Mouse (Mus musculus) midbrain, postnatal 0 days (tissue): ENCODE measurements around the gene Ccdc81. TPM values are rescaled to one million over a fixed set of nuclear protein-coding genes. Genes with fewer than 3 reads are reported as not detected.

Experiments used
- ATAC-seq: fragments of 200-750 bp; cut with Nextera tagmentation; 2 replicates; pipeline ENCODE4 v1.8.0; 2017; ENCODE audit warnings: moderate number of reproducible peaks, mild to moderate bottlenecking, moderate TSS enrichment, moderate library complexity; ENCODE audit not compliant: low FRiP score
- DNase-seq: peaks from one replicate; pipeline ENCODE4 v3.0.0-alpha.2; 2015; ENCODE audit warnings: low spot score
- H3K27ac ChIP-seq: fragments of 300-500 bp; sonication (generic); 2 replicates; pipeline ENCODE4 v1.5.1; 2014; ENCODE audit warnings: low read depth, mild to moderate bottlenecking, low read length, mixed read lengths
- H3K27me3 ChIP-seq: fragments of 300-500 bp; sonication (generic); 2 replicates; pipeline ENCODE4 v1.6.1; 2014; ENCODE audit warnings: low read length, control low read depth, mixed read lengths; ENCODE audit not compliant: insufficient read depth
- H3K36me3 ChIP-seq: fragments of 300-500 bp; sonication (generic); 2 replicates; pipeline ENCODE4 v1.6.1; 2014; ENCODE audit warnings: low read length, control low read depth, mixed read lengths; ENCODE audit not compliant: insufficient read depth
- H3K4me1 ChIP-seq: fragments of 300-500 bp; sonication (generic); 2 replicates; pipeline ENCODE4 v1.6.1; 2014; ENCODE audit warnings: mild to moderate bottlenecking, control low read depth, antibody characterized with exemption, low read length, mixed read lengths; ENCODE audit not compliant: insufficient read depth
- H3K4me2 ChIP-seq: fragments of 300-500 bp; sonication (generic); 2 replicates; pipeline ENCODE4 v1.6.1; 2014; ENCODE audit warnings: low read depth, mild to moderate bottlenecking, low read length, mixed read lengths; ENCODE audit not compliant: poor library complexity, severe bottlenecking
- H3K4me3 ChIP-seq: fragments of 300-500 bp; sonication (generic); 2 replicates; pipeline ENCODE4 v1.5.1; 2014; ENCODE audit warnings: low read depth, mild to moderate bottlenecking, low read length, moderate library complexity
- H3K9ac ChIP-seq: fragments of 300-500 bp; sonication (generic); replicated peaks from 2 replicates; pipeline ENCODE4 v1.6.1; 2014; ENCODE audit warnings: mild to moderate bottlenecking, low read length, moderate library complexity, mixed read lengths; ENCODE audit not compliant: poor library complexity, severe bottlenecking
- H3K9me3 ChIP-seq: fragments of 300-500 bp; sonication (generic); 2 replicates; pipeline ENCODE4 v1.6.1; 2016; ENCODE audit warnings: low read length, control low read depth
- CTCF ChIP-seq: IDR thresholded peaks from 2 replicates; pipeline ENCODE4 v1.5.1; 2016; ENCODE audit warnings: antibody characterized with exemption, mild to moderate bottlenecking
- WGBS: fragments of 180-500 bp; shearing (Covaris S2); extraction: QIAGEN DNeasy Blood & Tissue Kit; methylation state at CpG from one replicate; pipeline ENCODE4 v1.1.7; 2014; 5-methylcytosine and 5-hydroxymethylcytosine counted together
- polyA plus RNA-seq: library from polyadenylated mRNA; unstranded; fragments of >200 nt; fragmentation: Nextera tagmentation; extraction: Ambion mirVana; gene quantifications from 2 replicates; pipeline ENCODE4 v1.2.1, GENCODE M21; 2015
- total RNA-seq: library from RNA; depleted of rRNA; stranded (reverse); fragments of >200 nt; gene quantifications from 2 replicates; pipeline ENCODE4 v1.2.3, GENCODE M21; 2014

The Ccdc81 gene
- total and polyA plus RNA-seq, 2 experiments from 2014 or later: 1.3 to 1.4 TPM

DNA sequence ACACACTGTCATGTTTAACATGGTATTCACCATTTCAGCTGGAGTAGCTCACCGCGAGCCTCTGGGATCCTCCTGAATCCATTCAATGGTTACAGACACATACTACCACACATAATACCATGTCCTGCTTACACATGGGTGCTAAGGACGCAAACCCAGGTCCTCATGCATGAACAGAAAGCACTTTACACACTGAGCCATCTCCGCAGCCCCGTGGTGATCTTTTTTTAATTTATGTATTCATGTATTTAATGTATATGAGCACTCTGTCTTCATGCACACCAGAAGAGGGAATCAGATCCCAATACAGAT is 61.1 kb downstream of the Ccdc81 start:
- Histone ChIP-seq H3K4me3 (no peak overlapping the region), H3K27me3 (no peaks in the 10 kb centered on the region), H3K36me3 (no peaks in the 10 kb centered on the region), H3K4me2 (no peak overlapping the region), H3K9ac (no peak overlapping the region), H3K4me1 (no peaks in the 10 kb centered on the region), H3K27ac (no peak overlapping the region), H3K9me3 (no peaks in the 10 kb centered on the region)
- TF ChIP-seq CTCF: no peak
- no peak for ATAC-seq
- no peak for DNase-seq
- WGBS: 91% methylated on average over 5 of the region's 5 CpGs

DNA sequence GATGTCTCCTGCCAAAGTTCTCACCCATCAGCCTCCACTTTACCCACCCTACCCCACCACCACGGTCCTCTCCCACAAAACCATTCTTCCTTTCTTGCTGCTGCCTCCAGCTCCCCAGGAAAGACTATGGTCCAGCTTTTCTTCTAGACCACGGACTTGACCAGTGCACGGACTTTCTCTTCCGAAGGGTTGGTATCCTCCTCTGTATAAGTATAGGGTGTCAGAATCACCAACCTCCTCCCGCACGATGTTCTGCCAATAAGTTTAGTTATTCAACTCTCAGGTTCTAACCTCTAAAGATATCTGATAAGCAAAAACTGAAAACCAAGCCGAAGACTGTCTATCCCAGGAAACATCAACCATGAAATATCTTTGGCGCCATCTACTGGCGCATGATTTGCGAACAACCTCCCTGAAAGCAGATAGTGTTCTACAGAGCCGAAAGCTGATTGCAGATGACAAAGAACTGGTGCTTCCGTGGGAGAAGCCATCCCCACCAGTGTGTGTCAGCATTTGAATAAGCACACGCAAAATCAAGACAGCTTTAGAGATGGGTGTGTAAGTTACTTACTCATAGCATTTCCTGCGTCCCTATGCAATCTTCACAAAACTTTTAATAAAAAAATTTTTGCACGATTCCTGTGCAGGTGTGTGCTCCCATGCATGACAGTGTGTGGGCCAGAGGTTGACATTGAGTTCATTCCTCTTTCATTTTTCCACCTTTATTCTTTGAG is 61.6 kb downstream of the Ccdc81 start:
- H3K4me3 ChIP-seq: no peak overlapping the region
- WGBS: 38% methylated on average over 15 of the region's 15 CpGs
- DNase-seq (peak; percentile 94), ATAC-seq (peak; percentile 62)
- no peaks in the 10 kb centered on the region for H3K27me3 ChIP-seq
- TF ChIP-seq CTCF: peak; percentile 94
- H3K36me3 ChIP-seq: no peaks in the 10 kb centered on the region
- H3K9me3 ChIP-seq: no peaks in the 10 kb centered on the region
- H3K27ac ChIP-seq: no peak overlapping the region
- no peak overlapping the region for H3K9ac ChIP-seq
- no peaks in the 10 kb centered on the region for H3K4me1 ChIP-seq
- H3K4me2 ChIP-seq: no peak overlapping the region

DNA sequence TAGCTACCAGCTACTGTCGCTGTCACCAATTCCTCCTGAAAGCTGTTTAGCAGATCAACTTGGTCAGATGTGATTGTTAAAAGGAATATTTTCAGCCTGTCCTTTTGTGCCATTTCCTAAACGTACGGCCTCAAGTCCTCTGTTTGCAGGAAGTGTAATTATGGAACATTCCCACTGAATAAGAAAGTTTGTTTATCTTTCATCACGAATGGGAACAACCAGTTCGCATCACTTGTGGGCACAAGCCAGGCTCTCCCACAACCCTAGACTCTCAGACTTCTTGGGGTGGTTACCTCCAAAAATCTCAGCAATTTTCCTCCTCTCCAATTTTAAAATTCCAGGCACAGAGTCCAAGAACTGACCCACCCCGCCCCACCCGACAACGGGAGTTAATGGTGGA is 63.7 kb downstream of the Ccdc81 start:
- no peak overlapping the region for H3K4me3 ChIP-seq
- H3K27ac ChIP-seq: no peak overlapping the region
- H3K9ac ChIP-seq: no peak overlapping the region
- H3K4me2 ChIP-seq: no peak overlapping the region
- H3K4me1 ChIP-seq: no peaks in the 10 kb centered on the region
- no peaks in the 10 kb centered on the region for H3K36me3 ChIP-seq
- 92% methylated on average over 8 of the region's 8 CpGs for WGBS
- TF ChIP-seq CTCF: no peak
- H3K9me3 ChIP-seq: no peaks in the 10 kb centered on the region
- DNase-seq (no peak), ATAC-seq (no peak)
- H3K27me3 ChIP-seq: no peaks in the 10 kb centered on the region

DNA sequence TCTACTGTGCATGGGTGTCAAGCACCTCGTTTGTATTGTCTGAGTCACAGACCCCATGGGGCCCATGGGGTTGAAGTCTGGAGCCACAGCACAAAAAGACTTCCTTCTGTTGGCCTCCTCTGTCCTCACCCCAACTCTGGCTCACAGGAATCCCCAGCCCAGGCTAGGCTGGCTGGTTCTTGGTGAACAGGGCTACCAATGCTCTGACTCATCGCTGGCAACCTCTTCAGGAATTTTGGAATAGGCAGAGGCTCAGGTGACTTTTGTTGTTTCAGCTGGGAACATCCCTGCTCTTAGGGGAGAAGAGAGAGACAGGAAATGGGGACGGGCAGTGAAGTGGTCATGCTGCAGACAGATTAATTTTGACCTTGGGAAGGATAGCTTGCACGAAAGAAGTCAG is 65.6 kb downstream of the Ccdc81 start:
- H3K4me2 ChIP-seq: no peak overlapping the region

DNA sequence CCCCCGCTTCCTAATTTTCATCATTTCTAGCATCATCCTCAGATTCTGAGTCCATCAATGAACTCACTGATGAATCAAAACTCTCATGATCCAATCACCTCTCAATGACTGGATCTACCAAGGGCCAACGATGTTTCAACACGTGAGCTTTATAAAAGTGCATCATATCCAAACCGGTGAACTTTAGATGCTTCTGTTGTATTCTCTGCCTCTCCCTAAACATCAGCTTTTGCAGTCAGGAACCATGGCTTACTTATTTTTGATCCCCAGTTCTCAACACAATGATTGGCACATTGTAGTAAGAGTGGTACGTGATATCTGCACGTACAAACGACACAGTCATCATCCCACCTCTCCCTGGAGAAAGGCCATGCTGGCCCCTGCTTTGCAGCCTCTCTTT is 66.8 kb downstream of the Ccdc81 start:
- no peak overlapping the region for H3K27ac ChIP-seq
- 95% methylated on average over 7 of the region's 7 CpGs for WGBS
- no peak for TF ChIP-seq CTCF
- H3K9me3 ChIP-seq: no peaks in the 10 kb centered on the region
- no peak for ATAC-seq
- DNase-seq: no peak
- no peak overlapping the region for H3K4me3 ChIP-seq
- no peak overlapping the region for H3K4me2 ChIP-seq
- H3K9ac ChIP-seq: no peak overlapping the region
- no peaks in the 10 kb centered on the region for H3K27me3 ChIP-seq
- no peaks in the 10 kb centered on the region for H3K4me1 ChIP-seq
- H3K36me3 ChIP-seq: no peaks in the 10 kb centered on the region

More for the DNA sequence above, 65.6 kb downstream of the Ccdc81 start:
- DNase-seq (no peak), ATAC-seq (no peak)
- no peaks in the 10 kb centered on the region for H3K27me3 ChIP-seq
- TF ChIP-seq CTCF: no peak
- no peaks in the 10 kb centered on the region for H3K36me3 ChIP-seq
- no peak overlapping the region for H3K4me3 ChIP-seq
- 69% methylated on average over 4 of the region's 4 CpGs for WGBS
- H3K4me1 ChIP-seq: no peaks in the 10 kb centered on the region
- no peak overlapping the region for H3K9ac ChIP-seq
- no peak overlapping the region for H3K27ac ChIP-seq
- no peaks in the 10 kb centered on the region for H3K9me3 ChIP-seq

DNA sequence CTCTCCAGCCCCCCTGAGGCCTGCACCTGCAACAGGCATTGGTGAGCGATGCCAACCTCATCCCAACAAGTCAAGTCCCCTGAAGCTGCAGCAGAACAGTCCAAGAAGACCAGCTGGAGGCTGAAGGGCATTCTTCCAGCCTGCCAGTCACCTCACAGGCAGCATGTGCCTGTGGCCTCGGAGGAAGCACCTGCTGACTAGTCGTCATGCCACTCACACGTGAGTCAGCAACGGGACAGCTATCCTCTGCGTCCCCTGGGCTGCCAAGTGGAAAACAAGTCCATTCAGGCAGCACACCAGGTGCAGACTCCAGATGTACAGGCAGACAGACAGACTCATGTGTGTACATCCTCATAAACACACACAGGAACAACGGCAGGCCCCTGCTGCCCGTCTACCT is 67.9 kb downstream of the Ccdc81 start:
- H3K36me3 ChIP-seq: no peaks in the 10 kb centered on the region
- no peak for ATAC-seq
- WGBS: 80% methylated on average over 8 of the region's 8 CpGs
- H3K27ac ChIP-seq: no peak overlapping the region
- H3K27me3 ChIP-seq: no peaks in the 10 kb centered on the region
- no peak overlapping the region for H3K4me3 ChIP-seq
- no peaks in the 10 kb centered on the region for H3K4me1 ChIP-seq
- H3K9me3 ChIP-seq: no peaks in the 10 kb centered on the region
- H3K9ac ChIP-seq: no peak overlapping the region
- H3K4me2 ChIP-seq: no peak overlapping the region
- TF ChIP-seq CTCF: no peak
- DNase-seq: peak; percentile 11
